Mouse (Mus musculus) v-Abl transformed pro-B cells (cell line): ENCODE measurements around the gene Tm9sf4.

Source experiments
- in situ Hi-C, 2 experiments: fragments of 400-800 bp; cut with MboI; formaldehyde crosslinking; loops; one replicate each; pipeline ENCODE4 v1.15.1; 2025; ENCODE audit not compliant: unreplicated experiment in 2 of 2

Gene Tm9sf4

DNA sequence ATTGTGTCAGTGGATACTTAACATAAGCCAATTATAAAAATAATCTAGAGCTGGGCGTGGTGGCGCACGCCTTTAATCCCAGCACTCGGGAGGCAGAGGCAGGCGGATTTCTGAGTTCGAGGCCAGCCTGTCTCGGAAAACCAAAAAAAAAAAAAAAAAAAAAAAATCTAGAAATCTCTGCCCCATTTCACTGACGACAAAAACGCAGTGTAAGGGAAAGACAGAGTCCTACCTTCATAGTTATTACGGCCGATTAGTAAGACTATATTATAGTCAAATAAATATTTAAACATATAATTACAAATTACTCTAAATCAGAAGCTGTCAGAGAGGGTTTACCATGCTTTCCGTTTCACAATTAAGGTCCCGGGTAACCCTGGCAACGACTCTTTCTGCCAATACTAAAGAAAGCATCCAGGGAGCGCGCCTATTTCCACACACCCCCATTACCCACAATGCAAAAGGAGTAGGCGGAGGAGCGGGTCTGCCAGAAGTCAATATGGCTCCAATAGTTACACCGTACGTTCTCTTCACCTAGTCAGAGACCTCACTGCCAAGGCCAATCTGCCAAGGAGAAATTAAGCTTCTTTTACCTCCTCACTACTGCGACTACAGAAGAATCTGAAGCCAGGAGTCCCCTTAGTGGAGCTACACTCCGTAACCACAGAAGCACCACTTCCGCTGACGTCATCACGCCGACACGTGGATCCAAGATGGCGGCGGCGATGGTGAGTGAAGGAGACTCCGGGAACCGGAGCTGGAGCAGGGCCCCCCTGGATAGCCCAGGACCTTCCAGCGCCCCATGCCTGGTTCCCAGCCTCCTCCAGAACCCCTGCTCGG, at the start of gene Tm9sf4:
Tm9sf4 (plus strand) TSS at position 460 of the 840 bp plus-strand sequence.
- in situ Hi-C loops, result no loop called here

DNA sequence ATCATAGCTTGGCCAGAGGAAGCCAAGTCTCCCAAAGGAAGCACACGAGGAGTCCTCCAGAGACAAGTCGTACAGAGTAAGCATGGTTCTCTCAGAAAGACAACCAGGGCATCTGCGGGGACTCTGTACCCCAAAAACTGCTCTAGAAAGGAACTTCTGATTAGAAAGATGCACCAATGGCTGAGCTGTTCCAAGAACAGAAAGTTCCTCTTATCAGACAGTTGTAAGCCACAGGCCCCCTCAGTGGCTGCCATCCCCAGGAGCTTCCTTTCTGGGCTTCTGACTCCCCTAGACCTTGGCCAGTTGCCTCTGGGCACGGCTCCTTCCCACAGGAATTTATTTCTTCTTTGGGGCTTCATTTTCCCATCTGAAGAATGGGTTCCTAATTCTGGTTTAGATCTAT, 45.4 kb upstream of the Tm9sf4 start:
- in situ Hi-C loops, result no loop called here

DNA sequence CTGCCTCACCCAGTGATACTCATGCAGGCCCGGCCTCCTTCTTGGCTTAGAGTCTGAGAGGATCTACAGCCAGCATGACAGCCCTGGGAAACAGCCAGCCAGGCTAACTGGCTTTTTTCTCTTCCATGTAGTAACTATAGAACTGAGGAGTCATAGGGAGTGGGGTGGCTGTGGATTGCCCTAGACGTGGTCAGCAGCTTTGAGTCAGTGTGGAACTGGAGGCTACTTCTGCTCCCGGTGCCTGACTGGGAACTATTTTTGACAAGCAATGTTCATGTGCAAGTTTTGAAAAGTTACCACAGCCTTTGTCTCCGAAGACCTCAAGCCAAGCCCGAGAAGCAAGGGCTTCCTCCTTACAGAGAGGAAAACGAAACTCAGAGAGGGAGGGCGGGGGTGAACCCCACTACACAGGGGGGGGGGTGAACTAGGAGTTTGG, 44.0 kb upstream of the Tm9sf4 start:
- in situ Hi-C loops, result no loop called here

DNA sequence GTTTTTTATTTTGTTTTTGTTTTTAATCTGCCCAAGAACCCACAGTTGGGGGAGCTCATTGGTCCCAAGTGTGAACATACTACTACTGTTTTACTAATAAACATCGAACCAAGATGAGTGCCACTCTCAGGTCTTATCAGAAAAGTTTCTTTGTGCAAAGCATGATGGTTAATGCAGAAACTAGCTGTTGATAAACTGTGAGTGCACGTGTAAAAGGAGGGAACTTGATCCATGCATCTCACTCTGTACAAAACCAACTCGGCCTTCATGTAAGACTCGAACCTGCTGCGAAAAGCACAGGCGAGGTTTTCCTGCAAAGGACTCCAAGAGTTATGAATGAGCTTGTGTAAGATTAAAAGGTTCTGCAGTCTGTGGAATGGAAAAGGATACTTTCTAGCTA, 41.6 kb upstream of the Tm9sf4 start:
- in situ Hi-C loops, result no loop called here

DNA sequence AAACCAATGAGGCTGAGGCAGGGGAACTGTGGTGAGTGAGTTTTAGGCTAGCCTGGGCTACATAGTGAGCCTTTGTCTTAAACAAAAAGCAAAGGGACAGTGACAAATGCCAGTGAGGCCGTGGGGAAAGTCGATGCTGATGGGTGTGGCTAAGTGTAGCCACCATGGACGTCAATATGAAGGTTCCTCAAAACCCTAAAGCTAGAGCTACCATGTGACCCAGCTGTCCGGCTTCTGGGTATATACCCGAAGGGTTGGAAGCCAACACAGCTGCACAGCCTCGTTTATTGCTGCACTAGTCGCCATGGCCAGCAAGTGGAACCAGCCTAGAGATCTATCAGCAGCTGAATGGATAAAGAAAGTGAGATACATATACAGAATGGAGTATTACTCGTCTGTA, 41.0 kb upstream of the Tm9sf4 start:
- in situ Hi-C loops, result no loop called here

DNA sequence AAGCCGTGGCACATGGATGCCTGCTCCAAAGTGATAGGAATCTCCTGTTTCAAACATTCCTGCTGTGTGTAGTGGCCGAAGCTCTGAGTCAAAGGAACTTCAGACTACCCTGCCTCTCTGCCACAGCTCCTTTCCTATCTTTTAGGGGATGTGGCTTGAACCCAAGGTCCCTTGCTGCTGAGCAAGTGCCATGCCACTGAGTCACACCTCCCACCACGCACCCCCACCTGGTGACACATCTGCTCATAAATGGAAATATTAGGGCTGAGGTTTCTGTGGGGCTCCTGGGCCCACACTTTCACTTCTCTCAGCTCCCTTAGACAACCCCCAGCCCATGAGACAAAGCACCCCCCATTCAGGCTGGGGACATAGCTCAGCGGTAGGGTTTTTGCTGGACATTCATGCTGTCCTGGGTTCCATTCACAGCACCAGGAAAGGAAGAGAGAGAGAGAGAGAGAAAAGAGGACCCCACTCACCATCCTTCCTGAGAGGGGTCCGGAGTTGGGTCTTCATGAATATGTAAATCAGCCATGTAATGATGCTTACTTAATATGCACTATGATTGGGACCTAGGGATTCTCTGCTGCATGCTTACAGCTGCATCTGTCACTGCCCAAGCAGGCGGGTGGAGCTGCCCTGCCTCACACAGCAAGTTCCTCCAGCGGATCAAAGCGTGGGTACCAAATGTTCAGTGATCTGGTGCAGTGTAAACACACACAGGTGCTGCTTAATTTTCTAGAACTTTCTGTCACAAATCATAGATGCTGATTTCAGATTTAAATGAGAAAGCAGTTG, 39.1 kb upstream of the Tm9sf4 start:
- in situ Hi-C loops, result no loop called here

DNA sequence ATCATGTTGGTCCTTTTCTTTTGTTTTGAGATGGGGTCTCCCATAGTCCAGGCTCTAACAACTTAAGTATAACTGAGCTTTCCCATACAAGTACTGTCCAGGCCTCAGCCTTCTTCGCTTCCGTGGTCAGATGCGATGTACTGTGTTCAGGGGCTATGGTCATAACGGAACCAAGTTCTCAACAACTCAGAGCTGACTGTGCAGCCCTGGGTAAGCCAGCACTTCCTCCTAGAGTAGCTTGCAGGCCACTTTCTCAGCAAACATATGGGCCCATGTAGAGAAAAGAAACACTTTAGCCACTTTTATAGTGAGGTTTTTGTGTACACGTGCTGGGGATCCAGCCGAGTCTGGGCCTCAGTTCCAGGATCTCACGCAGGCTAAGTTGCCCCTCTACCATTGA, 38.4 kb upstream of the Tm9sf4 start:
- in situ Hi-C loops, result no loop called here

DNA sequence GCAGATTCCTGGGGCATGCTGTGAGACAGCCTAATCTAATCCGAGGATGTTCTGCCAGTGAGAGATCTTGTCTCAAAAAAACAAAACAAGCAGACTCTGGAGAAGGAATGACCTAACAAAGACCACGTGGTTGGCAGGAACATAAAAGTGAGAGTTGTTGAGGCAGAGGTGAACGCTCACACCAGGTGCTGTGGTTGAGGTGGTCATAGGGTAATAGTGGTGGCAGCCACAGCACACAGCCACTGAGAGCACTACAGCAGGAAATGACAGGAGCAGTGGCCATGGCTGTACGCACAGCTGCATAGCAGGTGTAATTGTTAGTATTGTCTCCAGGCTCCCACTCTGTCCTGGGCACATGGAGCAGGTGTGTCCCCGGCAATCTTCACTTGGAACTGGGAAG, 35.2 kb upstream of the Tm9sf4 start:
- in situ Hi-C loops, result no loop called here

DNA sequence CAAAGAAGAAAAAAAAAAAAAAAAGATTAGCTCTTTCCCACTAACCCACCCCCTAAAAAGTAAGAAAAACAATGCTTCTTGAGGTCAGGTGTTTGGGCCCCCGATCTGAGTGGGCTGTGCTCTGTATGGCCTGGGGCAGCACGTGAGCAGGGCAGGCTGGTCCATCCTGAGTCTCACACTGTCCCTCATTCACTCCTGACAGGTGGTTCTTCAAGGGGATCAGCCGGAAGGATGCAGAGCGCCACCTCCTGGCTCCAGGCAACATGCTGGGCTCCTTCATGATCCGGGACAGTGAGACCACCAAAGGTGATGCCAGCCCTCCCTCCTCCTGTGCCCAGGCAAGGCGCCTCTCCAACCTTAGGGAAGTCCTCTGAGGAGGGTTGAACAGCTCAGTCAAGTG, 30.1 kb upstream of the Tm9sf4 start:
- in situ Hi-C loops, result no loop called here

DNA sequence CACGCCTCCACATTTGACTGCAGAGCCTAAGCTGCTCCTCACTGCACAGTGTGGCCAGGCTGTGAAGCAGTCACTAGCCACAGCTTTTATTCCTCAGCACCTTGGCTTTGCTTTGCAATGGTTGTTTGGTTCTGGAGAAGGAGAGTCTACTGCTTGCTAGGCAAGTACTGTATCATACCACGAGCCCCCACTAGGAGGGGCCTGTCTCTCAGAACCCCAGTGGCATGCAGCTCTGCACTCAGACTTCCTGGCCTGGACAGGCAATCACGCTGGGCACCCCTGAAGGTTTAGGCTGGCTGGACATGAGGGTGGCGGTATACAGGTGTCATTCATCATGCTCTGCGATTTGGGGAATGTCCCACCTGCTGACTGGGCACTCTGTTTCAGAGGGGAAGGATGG, 26.9 kb upstream of the Tm9sf4 start:
- in situ Hi-C loops, result no loop called here

DNA sequence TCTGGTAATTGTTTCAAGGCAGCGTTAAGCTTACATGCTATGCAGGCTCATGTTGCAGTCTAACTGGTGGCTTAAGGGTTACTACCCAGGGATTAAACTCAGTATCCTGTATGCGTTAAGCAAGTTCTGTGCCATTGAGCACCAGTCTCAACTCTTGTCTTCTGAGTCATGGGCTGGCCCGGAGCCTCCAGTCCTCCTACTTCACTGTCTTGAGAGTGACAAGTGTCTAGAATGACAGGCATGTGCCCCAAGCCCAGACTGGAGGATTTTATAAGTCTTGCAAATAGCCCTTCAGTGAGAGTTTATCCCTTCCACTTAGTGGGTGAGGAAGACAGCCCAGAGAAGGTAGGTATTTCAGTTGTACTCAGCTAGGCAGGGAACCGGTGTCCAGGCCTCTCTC, 24.9 kb upstream of the Tm9sf4 start:
- in situ Hi-C loops, result no loop called here

DNA sequence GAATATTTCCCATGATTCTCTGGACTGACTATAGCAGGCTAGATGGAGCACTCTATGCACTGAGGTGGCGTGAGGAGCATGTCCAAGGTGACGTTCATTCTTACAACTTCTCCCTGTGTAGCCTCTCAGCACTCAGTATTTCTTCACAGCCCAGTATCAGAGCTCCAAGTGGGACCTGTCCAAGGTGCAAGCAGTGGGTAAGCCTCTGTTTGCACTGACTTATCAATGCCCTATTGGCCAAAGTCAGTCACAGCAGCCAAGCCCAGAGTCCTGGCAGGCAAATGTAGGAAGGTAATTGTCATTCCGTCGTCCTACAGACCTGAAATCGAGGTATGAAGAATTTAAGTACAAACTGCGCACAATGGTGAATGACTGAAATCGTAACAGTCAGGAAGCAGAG, 21.9 kb upstream of the Tm9sf4 start:
- in situ Hi-C loops, result no loop called here

DNA sequence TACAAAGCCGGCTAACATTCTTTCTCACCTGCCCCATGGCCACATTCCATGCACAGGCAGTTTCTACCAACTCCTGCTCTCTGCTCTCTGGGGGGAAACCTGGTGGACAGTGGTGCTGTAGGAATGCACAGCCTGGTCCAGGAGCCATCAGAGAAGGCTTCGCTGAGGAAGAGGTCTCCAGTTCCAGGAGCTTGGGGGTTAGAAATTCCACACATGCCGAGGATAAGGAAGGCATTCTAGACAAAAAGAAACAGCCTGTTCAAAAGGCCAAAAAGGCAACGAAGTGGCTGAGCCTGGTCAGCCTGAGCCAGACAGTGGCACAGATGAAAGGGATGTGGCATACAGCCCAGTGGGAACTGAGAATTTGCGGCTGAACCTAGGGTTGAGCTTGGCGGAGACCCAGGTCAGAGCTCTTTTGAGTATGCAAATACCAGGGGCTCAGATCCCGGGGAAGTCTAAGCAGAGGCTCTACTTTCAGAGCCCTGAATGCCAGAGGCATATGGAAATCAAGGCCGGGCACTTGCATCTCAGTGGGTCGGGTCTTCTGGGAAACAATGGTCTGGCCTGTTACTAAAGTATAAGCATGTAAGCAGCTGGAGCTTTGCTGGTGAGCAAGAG, 21.0 kb upstream of the Tm9sf4 start:
- in situ Hi-C loops, result loop anchor here (5.0 to 10.0 kb wide), 3 partner anchors 55 to 223 kb away; no protein-coding TSS in a partner anchor

DNA sequence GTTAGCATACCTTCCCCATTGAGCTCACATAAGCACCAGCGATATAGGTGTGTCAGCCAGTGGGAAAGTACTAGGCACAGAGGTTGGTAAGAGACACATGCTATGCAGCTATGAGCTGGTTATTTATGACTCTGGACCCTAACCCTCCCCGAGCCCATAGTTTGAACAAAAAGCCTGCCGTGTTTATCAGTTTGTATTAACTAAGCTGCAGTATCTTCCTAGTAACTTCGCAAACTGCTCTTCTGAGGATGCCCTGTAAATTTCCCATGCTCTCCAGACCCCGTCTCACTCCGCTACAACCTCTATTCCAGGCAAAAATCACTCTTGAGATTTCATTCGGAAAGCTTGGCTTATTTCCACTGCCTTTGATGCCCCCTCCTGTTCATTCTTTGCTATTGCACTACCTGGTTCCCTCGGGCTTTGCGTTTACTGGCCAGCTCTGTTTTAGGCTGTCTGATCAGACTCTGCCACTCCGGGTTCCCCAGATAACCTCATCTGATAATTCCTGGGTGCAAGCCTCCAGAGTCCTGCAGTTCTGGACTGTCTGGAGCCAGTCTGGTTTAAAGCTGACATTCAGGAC, 18.4 kb upstream of the Tm9sf4 start:
- in situ Hi-C loops, result loop anchor here (5.0 to 10.0 kb wide), 3 partner anchors 58 to 225 kb away; no protein-coding TSS in a partner anchor

DNA sequence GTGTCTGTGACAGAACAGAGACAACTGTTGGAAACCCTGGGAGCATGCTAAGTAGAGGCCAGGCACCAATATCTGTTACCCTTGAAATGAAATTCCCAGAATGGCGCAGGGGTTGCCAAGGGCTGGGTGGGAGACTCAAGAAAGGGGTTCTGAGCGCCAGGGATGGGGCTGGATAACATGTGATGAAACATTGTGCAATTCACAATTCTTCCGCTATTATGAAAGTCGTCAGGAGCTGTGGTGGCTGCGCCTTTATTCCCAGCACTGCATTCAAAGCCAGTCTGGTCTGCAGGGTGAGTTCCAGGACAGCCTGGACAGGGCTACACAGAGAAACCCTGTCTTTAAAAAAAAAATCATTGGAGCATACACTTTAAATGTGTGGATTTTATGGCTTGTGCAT, 15.8 kb upstream of the Tm9sf4 start:
- in situ Hi-C loops, result loop anchor here (5.0 to 10.0 kb wide), 5 partner anchors 61 to 442 kb away; partner anchors contain the start of genes Plagl2 (in 1 of the 2) and Pofut1 (in 1 of the 2)

DNA sequence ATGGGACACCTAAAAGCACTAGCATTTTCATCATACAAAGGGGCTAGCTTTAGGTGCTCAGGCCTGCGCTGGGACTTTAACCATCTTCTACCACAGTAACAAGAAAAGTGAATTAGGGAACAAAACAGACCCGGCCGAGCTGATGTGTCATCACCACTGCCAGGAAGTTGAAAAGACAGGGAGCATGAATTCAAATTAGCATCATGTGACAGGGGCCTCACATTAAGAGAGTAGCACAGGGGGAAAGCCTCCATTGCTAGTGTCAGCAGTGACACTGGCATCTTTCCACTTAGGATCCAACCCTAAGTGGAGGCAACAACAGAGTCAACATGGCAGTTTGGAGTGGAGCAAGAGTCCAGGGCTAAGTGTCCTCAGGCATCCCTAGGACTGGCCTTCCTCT, 13.9 kb upstream of the Tm9sf4 start:
- in situ Hi-C loops, result loop anchor here (5.0 to 10.0 kb wide), 5 partner anchors 62 to 440 kb away; partner anchors contain the start of genes Plagl2 (in 1 of the 2) and Pofut1 (in 1 of the 2)

DNA sequence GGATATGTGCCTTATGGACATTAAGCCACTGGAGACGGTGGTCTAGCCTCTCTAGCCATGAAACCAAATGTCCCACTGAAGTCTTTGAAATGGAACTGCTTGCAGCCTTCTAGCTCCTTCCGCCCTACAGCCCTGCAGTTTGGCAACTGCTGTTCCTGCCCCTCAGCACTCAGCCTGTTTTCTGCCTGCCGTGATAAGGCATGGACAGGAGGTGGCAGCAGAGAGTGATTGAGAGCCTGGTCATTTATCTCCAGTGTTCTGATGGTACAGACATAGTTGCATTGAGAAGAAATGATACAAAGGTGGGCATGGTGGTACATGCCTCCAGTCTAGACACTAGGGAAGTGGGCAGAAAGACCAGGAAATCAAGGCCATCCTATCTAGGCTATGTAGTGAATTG, 13.4 kb upstream of the Tm9sf4 start:
- in situ Hi-C loops, result loop anchor here (5.0 to 10.0 kb wide), 5 partner anchors 63 to 440 kb away; partner anchors contain the start of genes Plagl2 (in 1 of the 2) and Pofut1 (in 1 of the 2)

DNA sequence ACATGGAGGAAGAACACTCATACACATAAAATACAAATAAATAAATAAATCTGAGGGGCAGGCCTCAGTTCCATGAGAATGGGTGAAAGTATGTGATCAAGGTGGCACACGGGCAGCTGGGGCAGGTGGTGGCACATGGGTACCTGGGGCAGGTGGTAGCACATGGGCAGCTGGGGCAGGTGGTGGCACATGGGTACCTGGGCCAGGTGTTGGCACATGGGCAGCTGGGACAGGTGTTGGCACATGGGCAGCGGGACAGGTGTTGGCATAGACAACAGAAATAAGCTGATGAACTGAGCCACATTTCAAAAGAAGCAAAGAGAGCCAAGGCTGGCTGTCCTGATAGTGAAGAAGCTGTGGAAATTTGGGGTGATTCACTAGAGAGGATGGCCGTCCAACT, 11.4 kb upstream of the Tm9sf4 start:
- in situ Hi-C loops, result loop anchor here (5.0 to 10.0 kb wide), 5 partner anchors 65 to 438 kb away; partner anchors contain the start of genes Plagl2 (in 1 of the 2) and Pofut1 (in 1 of the 2)

DNA sequence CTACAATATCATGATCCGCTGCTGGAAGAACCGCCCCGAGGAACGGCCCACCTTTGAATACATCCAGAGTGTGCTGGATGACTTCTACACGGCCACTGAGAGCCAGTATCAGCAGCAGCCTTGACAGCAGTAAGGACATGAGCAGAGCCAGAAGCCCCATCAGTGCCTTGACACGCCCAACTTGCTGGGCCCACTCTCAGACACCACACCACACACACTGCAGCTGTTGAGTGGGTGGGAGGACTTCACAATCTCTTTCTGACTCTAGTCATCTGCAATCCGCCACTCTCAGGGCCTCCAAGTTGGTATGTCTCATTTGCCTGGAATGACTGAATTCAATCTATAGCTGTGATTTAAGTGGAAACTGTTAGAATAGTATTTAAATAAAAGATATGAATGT, 10.1 kb upstream of the Tm9sf4 start:
- in situ Hi-C loops, result no loop called here

DNA sequence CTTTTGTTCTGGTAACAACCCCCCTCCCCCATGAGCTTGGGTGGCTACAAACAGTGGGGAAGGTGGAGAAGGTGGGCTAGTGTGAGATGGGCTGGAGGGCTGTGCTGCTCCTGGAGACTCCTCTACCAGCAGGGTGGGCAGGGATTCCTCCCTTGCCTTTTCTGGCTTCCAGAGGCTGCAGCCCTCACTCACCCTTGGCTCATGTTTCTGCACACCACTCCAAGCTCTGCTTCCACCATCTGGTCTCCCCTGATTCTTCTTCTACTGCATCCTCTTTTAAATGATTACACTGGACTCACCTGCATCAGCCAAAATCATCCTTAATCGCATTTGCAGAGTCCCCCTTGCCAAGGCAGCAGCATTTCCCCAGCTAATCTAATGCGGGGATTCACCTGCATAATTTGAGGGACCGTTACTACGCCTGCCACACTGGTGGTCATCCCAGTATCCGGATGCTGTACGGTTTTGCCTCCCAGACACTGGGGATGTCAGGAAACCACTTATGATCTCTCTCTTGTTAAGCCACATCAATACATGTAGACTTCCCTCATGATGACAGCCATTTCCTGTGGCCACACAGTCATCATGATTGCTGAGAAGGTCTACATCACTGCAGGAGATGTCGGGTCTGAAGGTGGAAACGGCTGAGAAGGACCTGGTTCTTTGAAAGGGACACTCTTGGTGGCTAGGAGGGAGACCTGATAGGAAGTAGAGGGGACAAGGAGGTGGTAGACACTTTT, 9.0 kb upstream of the Tm9sf4 start:
- in situ Hi-C loops, result no loop called here
